Mouse (Mus musculus) c-Kit-negative CD71-positive TER-119-positive erythroid progenitor cells, embryonic 14.5 days (primary cell): ENCODE results near the gene Grid2.

Experiments
- DNase-seq: peaks from one replicate; pipeline ENCODE4 v3.0.0-alpha.2; 2013; ENCODE audit warnings: low read depth, low spot score

The Grid2 gene

DNA sequence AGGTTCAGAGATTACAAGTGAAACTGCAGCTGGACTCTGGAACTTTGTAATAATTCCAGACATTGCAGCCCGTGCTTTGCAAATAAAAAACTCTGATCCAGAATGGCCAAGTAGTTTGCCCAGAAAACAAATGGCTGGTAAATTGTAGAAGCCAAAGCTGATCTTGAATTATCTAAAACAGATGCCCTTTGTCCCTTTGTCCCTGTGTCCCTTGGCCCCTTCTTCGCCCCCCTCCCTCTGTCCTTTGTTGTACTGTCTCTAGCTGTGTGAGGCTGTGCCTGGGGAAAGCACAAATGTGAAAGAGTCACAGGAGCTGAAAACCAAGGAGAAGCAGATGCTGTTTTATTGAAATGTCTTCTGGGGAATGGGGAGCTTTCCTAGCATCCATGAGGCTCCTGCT is 1341.2 kb downstream of the Grid2 start:
- DNase-seq: no peak

DNA sequence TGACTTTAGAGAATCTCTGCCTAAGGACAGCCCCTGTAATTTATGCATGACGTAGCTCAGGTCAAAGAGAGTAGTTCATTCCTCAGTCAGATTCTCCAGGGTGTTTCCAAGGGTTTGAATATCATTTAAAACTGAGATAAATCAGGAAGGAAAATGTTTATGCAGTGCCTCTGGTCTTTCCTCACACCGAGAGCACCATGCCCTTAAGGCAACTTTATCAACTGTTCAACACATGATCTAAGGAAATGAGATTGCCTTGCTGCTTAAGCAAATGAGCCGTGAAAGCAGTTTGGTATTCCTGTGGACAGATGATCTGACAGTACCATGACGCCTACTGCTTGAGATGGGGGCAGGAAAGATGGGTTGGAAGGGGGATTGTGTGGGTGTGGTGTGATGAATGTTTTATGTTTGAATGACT is 1342.5 kb downstream of the Grid2 start:
- no peak for DNase-seq

DNA sequence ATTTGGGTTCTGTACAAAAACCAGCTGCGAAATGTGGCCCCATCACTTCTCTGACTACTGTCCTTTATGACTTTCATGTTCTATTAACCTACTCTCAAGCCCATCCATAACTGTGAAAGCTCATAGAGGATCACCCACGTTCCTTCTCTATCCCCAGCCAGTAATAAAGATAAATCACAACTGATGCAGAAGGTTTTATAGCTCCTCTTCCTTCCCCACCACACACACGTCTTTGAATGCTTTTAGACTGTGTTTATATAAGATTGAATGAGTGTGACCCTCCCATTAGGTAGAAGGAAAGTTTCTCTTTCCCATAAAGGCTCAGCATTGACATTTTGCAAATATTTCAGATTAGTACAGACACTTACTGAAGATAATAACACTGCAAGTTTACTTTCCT is 1350.1 kb downstream of the Grid2 start:
- no peak for DNase-seq

DNA sequence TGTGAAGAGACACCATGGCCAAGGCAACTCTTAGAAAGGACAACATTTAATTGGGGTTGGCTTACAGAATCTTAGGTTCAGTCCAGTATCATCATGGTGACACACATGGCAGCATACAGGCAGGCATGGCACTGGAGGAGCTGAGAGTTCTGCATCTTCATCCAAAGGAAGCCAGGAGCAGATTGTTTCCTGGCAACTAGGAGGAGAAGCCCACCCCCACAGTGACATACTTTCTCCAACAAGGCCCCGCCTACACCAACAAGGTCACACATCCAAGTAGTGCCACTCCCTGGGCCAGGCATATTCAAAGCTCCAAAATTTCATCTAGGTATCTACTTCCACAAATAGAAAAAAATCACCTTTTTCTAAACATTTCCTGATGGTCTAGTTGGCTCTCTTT is 1351.4 kb downstream of the Grid2 start:
- DNase-seq: no peak

DNA sequence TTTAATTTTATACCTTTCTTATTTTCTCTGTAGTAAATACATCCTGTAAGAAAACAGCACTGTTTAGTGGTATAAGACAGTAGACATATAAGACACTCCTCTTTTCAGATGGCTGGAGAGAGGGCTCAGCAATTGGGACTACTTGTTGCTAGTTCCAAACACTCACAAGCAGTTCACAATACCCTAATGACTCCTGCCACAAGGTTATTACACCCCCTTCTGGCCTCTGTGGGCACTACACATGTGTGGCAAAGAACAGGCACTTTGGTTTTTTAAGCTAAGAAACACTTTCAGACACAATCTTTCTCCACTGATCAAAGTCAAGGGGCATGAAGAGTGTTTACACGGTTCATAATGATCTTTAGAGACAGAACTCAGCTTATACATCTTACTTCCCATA is 1352.3 kb downstream of the Grid2 start:
- no peak for DNase-seq

DNA sequence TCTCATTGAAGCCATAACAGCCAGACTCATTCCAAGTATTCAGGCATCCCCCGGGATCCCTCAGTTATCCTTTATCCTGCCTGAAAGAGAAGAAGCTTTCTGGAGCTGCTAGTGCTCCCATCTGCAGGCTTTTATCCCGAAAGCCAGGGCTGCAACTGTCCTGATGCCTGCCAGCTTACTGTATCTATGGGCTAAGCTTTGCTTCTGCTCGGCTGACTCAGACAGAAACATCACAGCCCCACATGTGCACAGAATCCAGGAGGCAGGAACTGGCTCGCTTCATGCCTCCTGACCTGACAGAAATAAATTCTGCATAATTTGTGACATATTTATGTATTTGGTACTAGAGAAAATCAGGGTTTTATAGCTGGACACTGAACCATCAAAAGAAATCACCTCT is 1361.2 kb downstream of the Grid2 start:
- DNase-seq: no peak

DNA sequence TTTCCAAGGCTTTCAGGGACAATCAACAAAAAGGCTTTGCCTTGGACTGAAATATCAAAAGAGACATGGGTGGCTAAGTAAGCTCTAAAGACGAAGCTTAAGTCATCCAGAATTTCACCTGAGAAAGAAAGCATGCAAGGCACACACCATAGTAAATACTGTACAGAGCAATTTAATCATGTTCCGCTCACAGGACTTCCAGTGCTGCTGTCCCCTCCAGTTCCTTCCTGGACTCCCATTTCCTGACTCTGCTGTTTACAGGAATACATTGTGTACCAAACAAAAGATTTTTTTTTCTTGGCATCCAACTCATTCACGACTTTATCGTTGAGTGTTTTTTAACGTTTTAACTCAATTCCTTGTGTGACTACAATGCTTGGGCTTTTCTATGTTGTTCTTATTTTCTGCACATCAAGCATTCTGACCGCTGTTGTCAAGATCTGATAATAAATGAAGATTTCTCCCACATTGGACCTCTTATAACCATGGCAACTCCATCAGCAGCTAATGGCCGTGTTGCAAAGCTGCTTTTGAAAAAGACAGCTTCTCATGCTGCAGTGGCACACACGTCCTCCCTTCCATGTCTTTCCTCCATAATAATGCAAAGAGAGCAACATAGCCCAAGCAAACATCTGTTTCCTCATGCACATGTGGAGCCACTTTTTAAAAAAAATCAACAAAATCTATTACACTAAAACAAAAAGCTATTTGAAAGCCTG is 1361.9 kb downstream of the Grid2 start:
- no peak for DNase-seq

DNA sequence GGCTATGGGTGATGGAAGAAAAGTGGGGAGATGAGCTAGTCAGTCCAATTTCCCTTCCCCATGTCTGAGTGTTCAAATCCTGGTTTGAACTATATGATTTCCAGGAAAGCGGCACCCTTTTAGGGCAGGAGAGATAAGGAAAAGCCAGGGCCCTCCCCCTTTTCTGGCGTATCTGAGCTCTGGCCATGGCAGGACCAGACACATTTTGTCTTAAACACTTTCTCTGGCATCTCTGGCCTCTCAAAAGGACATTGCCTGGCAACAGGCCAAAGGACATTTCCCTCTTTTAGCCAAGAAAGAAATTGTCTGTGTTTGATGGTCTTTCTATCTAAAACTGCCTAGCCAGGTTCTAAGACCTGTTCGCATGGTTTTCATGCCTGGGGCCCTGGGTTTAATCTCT is 1367.7 kb downstream of the Grid2 start:
- DNase-seq: no peak

DNA sequence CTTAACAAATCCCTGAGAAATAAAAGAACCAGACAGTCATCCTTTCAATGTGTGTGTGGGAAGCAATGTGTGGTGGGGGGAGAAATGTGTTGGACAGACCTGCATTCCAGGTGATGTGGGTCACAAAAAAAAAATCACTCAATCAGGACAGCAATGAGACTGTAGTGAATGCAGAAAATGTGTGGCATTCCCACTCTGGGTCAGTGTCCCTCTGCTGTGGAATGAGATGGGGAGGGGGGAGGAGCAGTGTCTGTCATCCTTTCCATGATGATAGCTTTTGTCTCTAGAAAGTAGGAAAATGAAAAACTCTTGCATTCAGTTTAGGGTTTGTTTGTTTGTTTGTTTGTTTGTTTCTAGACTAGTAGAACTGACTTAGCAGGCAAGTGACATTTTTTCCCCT is 1392.0 kb downstream of the Grid2 start:
- DNase-seq: no peak

DNA sequence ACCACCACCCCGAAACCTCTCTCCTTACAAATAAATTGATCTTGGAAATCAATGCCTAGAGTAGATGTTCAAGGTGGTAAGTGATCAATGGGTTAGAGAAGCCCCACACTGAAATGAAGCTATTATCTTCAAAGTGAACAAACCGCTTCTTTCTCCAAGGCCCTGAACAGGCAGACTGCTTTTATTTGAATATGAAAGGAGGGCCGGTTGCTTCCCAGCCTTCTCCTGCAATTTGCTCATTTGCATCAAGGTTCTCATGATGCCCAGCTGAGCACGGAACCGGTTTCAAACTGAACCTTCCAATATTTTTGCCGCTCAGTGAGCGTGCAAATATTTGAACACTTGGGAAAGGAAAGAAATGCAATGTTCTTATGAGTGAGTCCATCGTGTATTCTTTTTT is 1392.5 kb downstream of the Grid2 start:
- DNase-seq: no peak

DNA sequence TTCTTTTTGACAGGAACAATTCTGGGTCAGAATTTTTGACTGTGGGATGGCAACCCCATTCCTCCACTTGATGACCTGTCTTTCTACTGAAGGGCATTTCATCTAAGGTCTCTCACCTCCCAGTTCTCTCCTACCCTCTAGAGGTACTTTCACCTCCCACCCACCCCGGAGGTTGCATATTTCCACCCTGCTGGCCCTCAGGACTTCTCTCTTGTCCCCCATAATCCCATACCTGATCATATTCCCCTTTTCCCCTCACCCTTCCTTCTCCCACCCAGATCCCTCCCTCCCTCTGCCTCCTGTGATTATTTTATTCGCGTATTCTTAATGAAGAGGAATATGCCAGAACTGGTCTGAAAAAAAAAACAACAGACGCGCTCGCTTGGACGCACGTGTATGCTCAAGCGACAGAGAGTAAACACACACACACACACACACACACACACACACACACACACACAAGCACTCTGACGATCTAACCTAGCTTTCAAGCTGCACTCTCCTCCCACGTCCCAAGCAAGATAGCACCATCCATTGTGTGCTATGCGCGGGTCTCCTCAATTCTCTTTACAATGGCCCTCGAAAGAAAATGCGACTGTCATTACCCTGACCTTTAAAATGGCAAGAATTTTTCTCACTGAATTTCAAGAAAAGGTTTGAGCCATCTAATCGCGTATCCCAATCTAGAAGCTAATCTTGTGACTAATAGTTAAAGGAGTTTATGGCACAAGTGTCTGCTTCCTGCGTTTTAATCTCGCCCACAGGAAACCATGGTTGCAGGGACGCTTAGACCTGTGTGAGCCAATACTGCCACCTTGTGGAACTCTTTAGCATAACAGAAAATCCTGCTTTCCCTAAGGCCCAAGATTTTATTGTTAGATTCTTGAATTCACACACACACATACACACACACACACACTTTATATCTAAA is 1393.9 kb downstream of the Grid2 start:
- peak; percentile 5 for DNase-seq

DNA sequence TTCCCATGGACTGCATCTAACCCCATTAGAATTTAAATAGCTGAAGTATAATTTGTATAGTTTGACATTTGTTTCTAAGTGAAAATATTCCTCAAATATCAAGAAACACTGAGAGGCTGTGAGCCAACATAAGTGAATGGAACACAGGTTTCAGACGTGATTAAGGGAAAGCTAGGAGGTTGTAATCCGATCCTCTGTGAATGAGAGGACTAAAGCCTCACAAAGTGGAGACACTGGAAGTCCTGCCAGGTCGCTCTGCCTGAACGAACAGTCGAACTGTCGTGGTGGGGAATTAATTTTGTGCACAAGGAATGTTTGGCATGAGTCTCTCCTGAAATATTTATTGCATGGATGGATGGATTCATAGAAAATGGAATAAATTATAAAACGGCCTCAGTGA is 1395.1 kb downstream of the Grid2 start:
- DNase-seq: no peak

DNA sequence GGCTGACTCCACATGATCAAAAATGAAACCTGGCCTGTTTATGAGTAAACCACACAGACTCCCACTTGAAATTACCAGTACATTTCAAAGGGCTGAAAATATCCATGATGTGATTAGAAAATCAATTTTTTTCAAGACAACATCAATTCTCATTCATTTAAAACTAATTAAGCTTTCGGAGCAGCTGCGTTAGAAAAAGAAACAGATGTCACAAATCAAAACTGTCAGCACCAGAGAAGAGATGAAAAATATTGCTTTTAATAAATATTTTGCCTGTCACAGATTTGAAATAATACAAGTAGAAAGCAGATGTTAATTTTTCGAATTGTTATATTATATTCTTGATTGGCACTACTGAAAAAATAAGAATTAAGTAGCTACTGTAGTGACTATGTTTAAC is 1415.3 kb downstream of the Grid2 start:
- DNase-seq: no peak

DNA sequence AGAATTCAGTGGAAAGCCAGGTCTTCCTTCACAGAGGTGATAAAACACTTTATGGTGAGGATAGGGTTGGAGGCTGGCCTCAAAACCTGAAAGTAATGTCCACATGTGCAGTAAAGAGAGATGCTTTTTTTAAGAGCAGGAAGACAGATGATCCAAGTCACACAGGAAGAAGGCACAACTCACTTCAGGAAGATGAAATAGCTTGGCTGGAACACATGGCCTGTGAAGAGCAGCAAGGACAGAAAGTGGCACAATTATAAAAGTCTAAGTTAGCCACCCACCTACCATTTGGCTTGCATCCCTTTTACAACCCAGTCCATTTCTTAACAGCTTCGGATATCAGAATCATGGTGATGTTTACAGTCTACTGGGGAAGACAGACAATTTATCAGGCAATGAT is 1423.1 kb downstream of the Grid2 start:
- DNase-seq: no peak

DNA sequence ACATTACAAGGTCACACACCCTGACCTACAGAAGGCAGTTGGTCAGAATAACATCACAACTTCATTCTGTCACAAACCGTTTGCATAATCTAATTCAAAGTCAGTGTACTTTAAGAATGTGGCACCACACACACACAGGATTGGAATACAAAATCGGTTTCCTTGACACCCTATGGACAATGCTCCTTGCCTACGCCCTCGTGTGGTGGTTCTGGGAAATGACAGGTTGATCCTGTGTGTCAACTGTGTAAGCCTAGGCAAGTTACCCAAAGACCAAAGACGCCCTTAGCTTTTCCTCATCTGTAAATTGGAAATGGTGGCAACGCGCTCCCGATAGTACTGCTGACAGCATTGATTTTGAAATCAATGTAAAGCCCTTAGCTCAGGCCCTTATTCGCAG is 1428.3 kb downstream of the Grid2 start:
- DNase-seq: no peak

DNA sequence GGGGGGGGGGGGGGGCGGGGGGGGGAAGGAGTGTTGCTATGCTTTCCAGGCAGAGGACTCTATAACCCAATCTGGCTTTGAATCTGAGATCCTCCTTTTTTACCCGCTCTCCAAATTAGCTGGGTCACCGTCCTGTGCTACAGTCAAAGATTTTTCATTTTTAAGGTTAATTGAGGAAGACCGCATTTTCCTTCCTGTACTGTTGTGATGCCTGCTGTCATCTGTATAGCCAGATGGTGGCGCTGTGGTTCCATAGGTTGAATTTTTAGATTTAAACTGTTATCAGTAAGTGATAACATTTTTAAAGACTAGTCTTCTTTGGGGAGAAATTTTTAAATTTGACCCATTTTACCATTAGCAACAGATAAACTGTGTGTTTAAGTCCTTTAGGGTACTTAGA is 1429.3 kb downstream of the Grid2 start:
- DNase-seq: no peak

DNA sequence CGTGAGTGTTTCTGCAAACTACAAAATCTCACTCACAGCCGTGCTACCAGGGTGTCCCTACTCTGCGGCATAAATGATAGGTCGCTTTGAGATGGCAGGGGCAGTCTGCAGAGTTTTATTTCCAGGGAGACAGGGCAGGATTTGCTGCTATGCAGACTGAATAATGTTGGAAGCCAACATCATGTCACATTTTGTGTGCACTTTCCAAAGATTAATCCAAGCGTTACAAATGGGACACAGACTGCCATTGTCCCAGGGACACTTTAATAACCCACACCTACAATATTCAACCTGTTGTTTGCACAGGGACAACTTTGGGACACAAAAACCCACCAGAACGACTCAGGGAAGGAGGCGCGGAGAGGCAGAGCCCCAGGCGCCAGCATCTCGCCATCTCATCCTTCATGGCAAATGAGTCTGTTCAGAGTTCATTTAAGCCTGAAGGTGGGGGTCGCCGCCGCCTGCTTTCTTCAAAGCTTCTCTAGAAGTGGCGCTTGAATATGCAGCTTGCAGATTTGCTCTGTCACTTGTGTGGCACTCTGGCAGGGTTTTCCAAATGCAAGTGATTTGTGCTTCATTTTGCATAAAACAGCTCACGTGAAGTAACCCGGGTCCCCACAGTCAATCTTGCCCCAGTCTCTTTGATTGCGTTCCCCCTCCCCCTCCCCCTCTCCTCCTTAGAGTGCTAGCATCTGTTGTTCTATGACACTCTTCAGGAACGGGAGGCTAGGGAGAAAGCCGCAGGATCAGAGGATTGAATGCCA is 1432.7 kb downstream of the Grid2 start:
- no peak for DNase-seq

DNA sequence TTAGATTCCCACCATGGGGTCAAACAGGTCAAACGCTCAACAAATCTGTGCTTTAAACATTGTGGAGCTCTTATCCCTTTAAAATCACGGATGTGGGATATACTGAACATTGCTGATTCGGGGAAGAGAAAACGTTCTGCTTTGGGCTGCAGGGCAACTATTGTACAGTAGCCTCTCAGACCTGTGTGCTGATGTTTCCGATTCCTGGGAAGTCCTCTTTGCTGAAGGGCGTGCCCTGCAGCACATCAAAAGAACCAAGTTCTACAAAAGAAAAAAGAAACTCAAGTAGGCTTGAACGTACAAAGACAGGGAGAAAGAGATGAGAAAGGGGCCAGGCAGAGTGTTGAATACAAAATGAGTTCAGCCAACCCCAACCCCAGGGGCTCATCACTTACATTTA is 1439.0 kb downstream of the Grid2 start:
- DNase-seq: no peak

DNA sequence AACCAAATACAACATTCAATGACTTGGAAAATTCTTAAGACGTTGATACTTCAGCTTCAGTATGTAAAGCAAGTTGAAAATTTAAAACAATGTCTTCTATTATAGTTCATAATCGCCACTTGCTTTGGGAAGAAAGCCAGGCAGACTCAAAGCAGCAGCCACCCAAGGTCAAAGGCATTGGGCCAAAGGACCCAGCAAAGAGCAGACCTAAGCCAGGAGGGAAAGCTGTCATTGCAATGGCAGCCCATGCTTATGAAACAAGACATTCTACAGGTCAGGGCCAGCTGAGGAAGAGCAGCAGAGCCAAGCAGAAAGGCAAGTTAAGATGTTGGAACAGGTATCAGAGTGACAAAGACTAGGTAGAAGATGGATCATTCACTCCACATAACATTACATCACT is 1448.0 kb downstream of the Grid2 start:
- DNase-seq: no peak

DNA sequence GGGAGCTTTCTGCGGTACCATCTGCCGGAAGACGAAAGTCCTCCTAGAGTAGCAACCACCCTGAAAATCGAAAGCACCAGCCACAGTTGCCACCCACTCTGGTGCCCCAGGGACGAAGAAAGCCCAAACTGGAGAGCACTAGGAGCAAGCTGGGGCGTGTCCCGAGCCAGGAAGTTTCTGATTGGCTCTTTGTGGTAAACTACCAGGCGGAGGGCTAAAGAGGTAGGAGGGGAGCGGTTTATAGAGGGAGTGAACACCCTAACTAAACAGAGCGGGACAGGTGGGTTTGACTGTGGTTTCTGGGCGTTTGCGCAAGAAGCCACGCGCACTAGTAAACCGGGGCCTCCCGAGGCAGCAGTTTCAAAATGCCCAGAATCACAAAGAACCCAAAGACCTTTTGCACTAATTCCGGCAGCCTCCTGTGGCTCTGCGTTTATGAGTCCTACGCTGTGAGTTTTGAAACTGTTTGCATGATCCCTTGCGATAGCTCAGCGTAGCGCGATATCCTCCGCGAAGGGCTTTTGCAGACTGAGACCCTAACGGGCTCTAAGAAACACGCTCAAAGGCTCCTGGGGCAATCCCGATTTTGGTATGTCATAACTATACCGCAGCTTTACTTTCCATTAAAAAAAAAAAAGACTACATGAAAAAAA is 1472.2 kb downstream of the Grid2 start:
- DNase-seq: no peak

DNA sequence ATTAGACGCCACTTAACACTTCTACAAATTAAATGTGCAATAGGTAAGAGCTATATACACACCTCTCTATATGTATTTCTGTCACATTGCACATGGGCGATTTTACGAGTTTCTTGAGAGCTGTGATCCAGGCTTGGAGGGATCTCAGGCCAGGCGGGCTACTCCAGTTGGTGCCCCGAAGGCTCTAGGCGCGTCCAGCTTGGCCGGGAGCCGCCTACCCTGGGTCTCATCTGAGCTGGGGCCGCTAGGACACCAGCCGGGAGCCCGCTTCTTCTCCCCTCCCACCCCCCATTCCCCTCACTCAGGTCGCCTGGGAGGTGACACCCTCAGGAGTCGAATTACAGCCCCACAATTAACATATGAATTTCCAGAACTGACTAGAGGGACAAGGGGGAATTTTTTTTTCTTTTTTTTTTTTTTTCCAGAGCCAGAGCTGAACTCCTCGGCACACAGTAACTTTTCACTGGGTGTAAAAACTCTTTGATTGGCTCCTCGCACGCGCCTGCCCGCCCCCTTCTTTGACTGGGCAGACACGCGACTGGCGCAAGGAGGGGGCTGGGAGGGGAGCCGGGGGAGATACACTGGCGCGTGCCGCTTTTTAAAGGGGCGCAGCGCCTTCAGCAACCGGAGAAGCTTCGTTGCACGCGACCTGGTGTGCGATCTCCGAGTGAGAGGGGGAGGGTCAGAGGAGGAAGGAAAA is 1473.0 kb downstream of the Grid2 start, which contains the start of gene Atoh1:
Gene Atoh1 (plus strand): TSS at position 627 of the 700 bp plus-strand sequence.
- DNase-seq: no peak
